Mouse (Mus musculus) liver, adult 2 months (tissue): ENCODE measurements around the gene Gm28372.

Experiments used
- CTCF ChIP-seq: fragments of 200-500 bp; IDR thresholded peaks from 2 replicates; pipeline ENCODE4 v1.5.1; 2011; ENCODE audit warnings: low read depth, low read length, control low read depth
- POLR2A ChIP-seq: fragments of 200-500 bp; IDR thresholded peaks from 2 replicates; pipeline ENCODE4 v1.6.1; 2011; ENCODE audit warnings: low read length, control low read depth; ENCODE audit not compliant: insufficient read depth; ENCODE audit errors: extremely low read depth

DNA sequence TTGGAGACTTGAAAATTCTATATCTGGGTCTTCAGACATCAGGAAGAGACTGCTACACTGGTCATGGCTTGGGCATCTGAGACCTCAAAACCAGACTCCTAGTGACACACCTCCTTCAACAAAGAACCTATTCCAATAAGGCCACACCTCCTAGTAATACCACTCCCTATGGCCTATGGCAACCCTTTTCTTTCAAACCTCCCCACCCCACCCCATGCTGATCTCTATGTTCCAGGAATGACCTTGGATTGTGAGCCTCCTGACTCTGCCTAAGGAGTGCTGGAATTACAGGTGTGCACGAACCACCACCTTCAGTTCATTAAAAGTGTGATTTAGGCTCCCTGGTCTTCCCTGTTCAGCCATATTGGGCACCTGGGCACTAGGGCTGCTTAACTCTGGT lies 5.0 kb upstream of the Gm28372 start:
- TF ChIP-seq POLR2A (no peak), CTCF (no peak)
